Mouse (Mus musculus) ES-E14 (cell line): Measurements from ENCODE around the gene Gm3383.
"Not testable (repeated sequence)": the region's sequence is repeated elsewhere in the genome, so short reads cannot be mapped to it uniquely, and the experiment has no call there.

Experiments
- CHD2 ChIP-seq: IDR thresholded peaks from 2 replicates; pipeline ENCODE4 v1.6.1; 2014; ENCODE audit warnings: mild to moderate bottlenecking, low read depth, low read length, inconsistent platforms
- MAFK ChIP-seq: IDR thresholded peaks from 2 replicates; pipeline ENCODE4 v1.6.1; 2014; ENCODE audit warnings: mild to moderate bottlenecking, low read depth, low read length, inconsistent platforms; ENCODE audit not compliant: insufficient read depth
- ZC3H11A ChIP-seq: IDR thresholded peaks from 2 replicates; pipeline ENCODE4 v1.6.1; 2012; ENCODE audit warnings: low read depth, mild to moderate bottlenecking, inconsistent platforms, low read length, borderline replicate concordance

DNA sequence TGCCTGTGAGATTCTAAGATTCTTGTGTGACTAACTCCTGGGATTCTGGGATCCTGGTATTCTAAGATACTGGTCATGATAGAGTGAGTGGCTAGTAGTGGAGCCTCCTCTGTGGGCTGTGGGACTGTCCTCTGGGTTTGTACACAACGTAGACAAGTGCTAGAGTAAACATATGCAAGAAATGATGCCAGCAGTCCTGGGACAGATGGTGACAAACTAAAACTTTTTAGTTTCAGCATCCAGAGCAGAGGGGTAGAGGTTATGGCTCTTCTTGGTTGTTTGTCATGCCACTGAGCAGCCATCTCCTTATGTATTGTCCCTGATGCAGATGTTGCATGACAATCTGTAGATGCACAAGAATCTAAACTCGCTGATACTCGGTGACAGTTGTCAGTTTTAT, 48.1 kb upstream of the Gm3383 start:
- not testable (repeated sequence) for TF ChIP-seq ZC3H11A, MAFK, CHD2
